Mouse (Mus musculus) heart, embryonic 10.5 days (tissue): ENCODE measurements at regions not wholly inside any gene's neighbourhood (a gene's known extent, or its start where the extent isn't known, plus 50 kb on each side); places are given as distances from the start of the nearest gene placed in this dataset.

Source experiments
- DNase-seq: peaks from one replicate; pipeline ENCODE4 v3.0.0-alpha.2; 2017; ENCODE audit warnings: low spot score
- H3K27ac ChIP-seq: fragments of 300-500 bp; sonication (generic); 2 replicates; pipeline ENCODE4 v1.5.1; 2016; ENCODE audit warnings: mild to moderate bottlenecking
- H3K27me3 ChIP-seq: fragments of 300-500 bp; sonication (generic); 2 replicates; pipeline ENCODE4 v1.6.1; 2016; ENCODE audit warnings: mild to moderate bottlenecking; ENCODE audit not compliant: poor library complexity, insufficient read depth, severe bottlenecking
- H3K36me3 ChIP-seq: fragments of 300-500 bp; sonication (generic); 2 replicates; pipeline ENCODE4 v1.6.1; 2016; ENCODE audit warnings: mild to moderate bottlenecking, moderate library complexity
- H3K4me1 ChIP-seq: fragments of 300-500 bp; sonication (generic); 2 replicates; pipeline ENCODE4 v1.6.1; 2016; ENCODE audit warnings: mild to moderate bottlenecking
- H3K4me3 ChIP-seq: fragments of 300-500 bp; sonication (generic); 2 replicates; pipeline ENCODE4 v1.5.1; 2016; ENCODE audit warnings: mild to moderate bottlenecking, moderate library complexity
- H3K9me3 ChIP-seq: fragments of 300-500 bp; sonication (generic); 2 replicates; pipeline ENCODE4 v1.6.1; 2016; ENCODE audit warnings: mild to moderate bottlenecking, moderate library complexity
- WGBS: fragments of 180-500 bp; shearing (Covaris S2); methylation state at CpG from one replicate; pipeline ENCODE4 v1.1.7; 2016; 5-methylcytosine and 5-hydroxymethylcytosine counted together

DNA sequence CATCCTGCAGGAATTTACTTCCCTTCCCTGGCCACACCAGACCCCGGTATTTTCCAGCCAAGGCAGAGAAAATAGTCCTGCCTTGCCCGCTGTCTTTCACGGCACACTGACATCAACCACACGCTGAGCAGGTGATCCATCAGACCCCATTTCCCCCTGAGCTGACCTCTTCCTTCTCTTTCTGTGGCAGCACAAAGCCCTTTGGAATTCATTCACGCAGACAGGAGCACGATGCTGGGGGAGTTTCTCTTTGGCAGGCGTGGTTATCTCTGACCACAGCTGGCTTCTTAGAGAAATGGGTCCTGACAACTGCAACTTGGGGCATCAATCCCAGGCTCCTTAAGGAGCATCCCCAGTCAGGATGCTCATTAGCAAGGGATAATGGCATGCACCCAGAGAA, 215.2 kb downstream of the Adra2a start:
- Histone ChIP-seq H3K4me3 (no peak overlapping the region), H3K27ac (no peak overlapping the region), H3K9me3 (no peaks in the 10 kb centered on the region), H3K27me3 (0 out of 2 replicates have a peak, but pooled peaks cover 3% of the 10 kb centered on the region), H3K36me3 (no peaks in the 10 kb centered on the region), H3K4me1 (peaks cover 6% of the 10 kb centered on the region; the same call in 1 of the 2 replicates)
- 20% methylated on average over 7 of the region's 7 CpGs for WGBS
- no peak for DNase-seq

DNA sequence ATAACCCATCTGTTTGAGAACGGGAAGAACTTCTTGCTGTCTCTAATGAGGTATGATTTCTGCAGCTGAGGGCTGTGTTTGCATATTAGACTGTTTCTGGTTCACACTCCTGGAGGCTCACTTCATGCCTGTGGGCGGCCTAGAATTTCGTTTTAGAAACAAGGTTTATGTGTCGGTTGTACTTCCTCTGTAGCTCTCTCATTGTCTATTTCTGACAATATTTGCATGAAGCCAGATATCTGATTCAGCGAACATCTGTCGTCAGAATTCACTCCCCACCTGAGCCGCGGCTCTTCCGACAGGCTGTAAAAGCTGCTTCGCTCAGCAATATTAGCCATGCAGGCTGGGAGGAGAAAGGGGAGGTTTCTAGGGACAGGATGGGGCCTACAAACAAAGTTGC, 233.4 kb downstream of the Adra2a start:
- H3K4me1 ChIP-seq = no peaks in the 10 kb centered on the region
- H3K27ac ChIP-seq = no peak overlapping the region
- no peak overlapping the region for H3K4me3 ChIP-seq
- H3K9me3 ChIP-seq = no peaks in the 10 kb centered on the region
- 89% methylated on average over 10 of the region's 10 CpGs for WGBS
- DNase-seq = no peak
- H3K27me3 ChIP-seq = no peaks in the 10 kb centered on the region
- no peaks in the 10 kb centered on the region for H3K36me3 ChIP-seq

DNA sequence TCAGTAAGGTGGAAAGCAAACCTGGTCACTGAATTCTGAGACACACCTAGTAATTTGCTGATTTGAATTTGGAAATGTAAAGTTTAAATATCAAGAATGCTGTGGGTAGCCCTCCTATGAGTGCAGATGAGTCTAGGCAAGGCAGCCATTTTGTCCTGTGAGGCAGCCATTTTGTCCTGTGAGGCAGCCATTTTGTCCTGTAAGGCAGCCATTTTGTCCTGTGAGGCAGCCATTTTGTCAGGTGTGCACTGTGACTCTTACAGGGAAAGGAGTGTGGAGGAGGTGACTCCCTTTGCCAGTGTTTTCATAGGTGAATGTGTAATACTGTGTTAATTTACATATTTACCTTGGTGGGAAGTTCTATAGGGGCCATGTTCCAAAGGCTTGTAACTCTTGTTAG, 241.5 kb downstream of the Adra2a start:
- no peak overlapping the region for H3K4me3 ChIP-seq

DNA sequence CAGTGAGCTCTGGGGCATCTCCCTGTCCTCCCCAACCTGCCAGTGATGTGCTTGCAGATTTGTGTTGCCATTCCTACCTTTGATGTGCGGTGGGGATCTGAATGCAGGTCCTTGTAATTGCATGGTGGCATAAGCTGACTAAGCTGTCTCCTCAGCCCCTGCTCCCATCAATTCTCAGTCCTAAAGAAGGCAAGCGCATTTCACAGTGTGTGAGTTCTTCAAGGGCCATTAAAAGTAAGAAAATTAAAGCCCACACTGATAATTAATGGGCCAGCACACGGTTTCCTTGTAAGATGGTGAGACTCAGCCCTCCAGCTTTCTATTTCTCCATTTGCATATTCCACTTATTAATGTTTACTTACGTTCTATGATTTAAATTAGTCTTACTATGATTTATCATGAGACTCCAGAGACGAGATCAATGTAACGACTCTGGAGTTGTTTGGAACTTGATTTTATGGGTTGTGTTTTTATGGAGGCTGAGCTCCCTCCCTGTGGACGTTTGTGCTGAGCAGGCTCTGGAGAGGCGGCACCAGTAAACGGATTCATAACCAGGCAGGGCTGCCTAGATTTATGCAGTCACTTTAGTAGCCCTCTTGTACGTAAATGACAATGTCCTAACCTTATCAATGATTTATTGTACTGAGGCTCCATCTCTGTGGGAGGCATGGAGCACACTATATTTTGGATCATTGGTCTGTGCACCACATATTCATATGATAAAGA, 253.9 kb downstream of the Adra2a start:
- Histone ChIP-seq H3K4me1 (no peaks in the 10 kb centered on the region), H3K9me3 (no peaks in the 10 kb centered on the region), H3K27me3 (no peaks in the 10 kb centered on the region), H3K36me3 (no peaks in the 10 kb centered on the region), H3K27ac (no peak overlapping the region), H3K4me3 (no peak overlapping the region)
- WGBS = 79% methylated on average over 10 of the region's 10 CpGs
- DNase-seq = no peak

More for the DNA sequence above, 241.5 kb downstream of the Adra2a start:
- Histone ChIP-seq H3K27me3 (no peaks in the 10 kb centered on the region), H3K27ac (no peak overlapping the region), H3K4me1 (no peaks in the 10 kb centered on the region), H3K36me3 (no peaks in the 10 kb centered on the region), H3K9me3 (no peaks in the 10 kb centered on the region; the same call in 1 of the 2 replicates)
- no peak for DNase-seq

DNA sequence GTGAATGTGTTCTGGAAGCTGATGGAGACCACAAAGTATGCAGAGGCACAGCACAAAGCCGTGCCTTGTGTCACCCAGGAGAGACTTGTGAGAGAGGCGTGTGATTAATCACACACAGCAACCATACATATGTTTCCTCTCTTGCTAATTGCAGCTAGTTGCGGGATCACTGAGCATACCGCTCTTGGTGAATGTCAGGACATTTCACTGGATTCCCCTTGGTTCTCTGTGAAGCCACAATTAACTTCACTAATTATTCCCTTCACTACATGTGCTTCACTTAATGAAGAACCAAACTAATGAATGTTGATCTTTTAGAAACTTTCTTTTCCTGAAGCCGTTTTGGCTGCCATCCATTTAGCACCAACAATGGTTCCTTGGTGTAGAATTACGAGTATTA, 267.3 kb downstream of the Adra2a start:
- no peaks in the 10 kb centered on the region for H3K27me3 ChIP-seq
- H3K4me3 ChIP-seq = no peak overlapping the region
- DNase-seq = no peak
- no peaks in the 10 kb centered on the region for H3K36me3 ChIP-seq
- H3K4me1 ChIP-seq = no peaks in the 10 kb centered on the region
- H3K9me3 ChIP-seq = no peaks in the 10 kb centered on the region
- 74% methylated on average over 6 of the region's 6 CpGs for WGBS
- no peak overlapping the region for H3K27ac ChIP-seq

DNA sequence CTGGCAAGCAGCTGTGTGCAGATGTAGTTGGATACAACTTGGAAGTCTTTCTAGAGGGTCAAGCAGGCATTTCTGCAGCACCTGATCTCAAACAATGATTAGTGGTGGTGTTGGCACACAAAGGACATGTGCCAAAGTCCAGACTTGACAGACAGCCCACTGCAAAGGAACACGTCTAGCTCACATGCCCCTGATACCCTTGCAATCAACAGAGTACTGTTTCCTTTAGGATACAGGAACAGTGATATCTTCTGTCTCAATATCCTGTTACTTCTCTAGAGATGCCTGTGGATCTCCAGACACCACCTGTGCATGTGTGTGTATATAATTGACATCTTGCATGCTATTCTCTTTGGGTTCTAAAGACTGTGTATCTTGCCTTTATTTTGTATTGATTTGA, 267.8 kb downstream of the Adra2a start:
- Histone ChIP-seq H3K9me3 (no peaks in the 10 kb centered on the region), H3K27me3 (no peaks in the 10 kb centered on the region), H3K4me1 (no peaks in the 10 kb centered on the region), H3K36me3 (no peaks in the 10 kb centered on the region), H3K27ac (no peak overlapping the region), H3K4me3 (no peak overlapping the region)
- WGBS = 63% methylated on average over 1 of the region's 1 CpGs
- no peak for DNase-seq

DNA sequence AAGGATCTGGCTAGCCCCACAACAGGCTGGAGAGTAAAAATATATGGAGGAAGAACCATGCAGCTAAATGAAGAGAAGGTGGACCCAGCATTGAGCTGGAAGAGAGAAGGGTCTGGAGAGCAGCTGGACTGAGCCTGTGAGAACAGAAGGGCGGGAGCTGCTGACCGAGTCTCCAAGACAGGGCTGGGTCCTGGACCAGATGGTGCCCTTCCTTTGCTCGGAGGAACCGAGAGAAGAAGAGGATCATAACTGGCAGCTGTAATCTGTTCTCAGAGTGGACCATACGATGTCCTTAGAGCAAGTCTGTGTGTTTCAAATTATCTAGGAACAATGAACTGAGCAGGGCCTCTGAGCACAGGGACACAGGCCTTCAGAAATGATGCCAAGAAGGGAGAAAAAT, 279.3 kb downstream of the Adra2a start:
- H3K9me3 ChIP-seq = no peaks in the 10 kb centered on the region
- no peak overlapping the region for H3K4me3 ChIP-seq
- H3K27ac ChIP-seq = no peak overlapping the region
- H3K36me3 ChIP-seq = no peaks in the 10 kb centered on the region
- no peaks in the 10 kb centered on the region for H3K4me1 ChIP-seq
- WGBS = 76% methylated on average over 5 of the region's 5 CpGs
- no peaks in the 10 kb centered on the region for H3K27me3 ChIP-seq
- DNase-seq = no peak

DNA sequence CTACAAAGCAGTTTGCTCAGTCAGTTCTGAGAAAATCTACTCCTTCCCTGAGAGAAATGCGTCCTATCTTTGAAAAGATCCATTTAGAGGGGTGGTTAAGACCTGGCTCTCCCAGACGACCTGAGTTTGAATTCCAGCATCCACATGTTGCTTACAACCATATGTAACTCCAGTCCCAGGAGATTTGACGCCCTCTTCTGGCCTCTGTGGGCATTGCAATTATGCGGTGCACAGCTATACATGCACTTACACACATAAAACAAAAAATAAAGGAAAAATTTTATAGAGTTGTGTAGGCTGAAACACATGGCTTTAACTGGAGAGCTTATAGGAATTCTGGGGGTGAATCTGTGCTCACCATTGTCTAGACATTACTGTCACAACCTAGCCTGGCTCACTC, 281.0 kb downstream of the Adra2a start:
- Histone ChIP-seq H3K9me3 (no peaks in the 10 kb centered on the region), H3K4me1 (no peaks in the 10 kb centered on the region), H3K4me3 (no peak overlapping the region), H3K36me3 (no peaks in the 10 kb centered on the region), H3K27ac (no peak overlapping the region), H3K27me3 (no peaks in the 10 kb centered on the region)
- WGBS = 59% methylated on average over 4 of the region's 4 CpGs
- DNase-seq = no peak

DNA sequence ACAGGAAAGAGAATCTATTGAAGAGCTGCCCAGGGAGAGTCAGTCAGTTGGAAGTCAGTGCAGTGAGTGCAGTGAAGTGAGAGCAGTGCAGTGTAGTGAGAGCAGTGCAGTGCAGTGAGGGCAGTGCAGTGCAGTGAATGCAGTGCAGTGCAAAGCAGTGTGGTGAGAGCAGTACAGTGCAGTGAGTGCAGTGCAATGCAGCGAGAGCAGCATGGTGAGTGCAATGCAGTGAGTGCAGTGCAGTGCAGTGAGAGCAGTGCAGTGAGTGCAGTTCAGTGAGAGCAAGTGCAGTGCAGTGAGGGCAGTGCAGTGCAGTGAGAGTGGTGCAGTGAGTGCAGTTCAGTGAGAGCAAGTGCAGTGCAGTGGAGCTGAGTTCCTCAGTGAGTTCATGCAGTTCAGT, 288.2 kb downstream of the Adra2a start:
- Histone ChIP-seq H3K27me3 (no peaks in the 10 kb centered on the region), H3K27ac (no peak overlapping the region), H3K4me3 (no peak overlapping the region), H3K9me3 (peaks cover 7% of the 10 kb centered on the region), H3K4me1 (no peaks in the 10 kb centered on the region), H3K36me3 (no peaks in the 10 kb centered on the region)
- DNase-seq = no peak
- 85% methylated on average over 1 of the region's 1 CpGs for WGBS

DNA sequence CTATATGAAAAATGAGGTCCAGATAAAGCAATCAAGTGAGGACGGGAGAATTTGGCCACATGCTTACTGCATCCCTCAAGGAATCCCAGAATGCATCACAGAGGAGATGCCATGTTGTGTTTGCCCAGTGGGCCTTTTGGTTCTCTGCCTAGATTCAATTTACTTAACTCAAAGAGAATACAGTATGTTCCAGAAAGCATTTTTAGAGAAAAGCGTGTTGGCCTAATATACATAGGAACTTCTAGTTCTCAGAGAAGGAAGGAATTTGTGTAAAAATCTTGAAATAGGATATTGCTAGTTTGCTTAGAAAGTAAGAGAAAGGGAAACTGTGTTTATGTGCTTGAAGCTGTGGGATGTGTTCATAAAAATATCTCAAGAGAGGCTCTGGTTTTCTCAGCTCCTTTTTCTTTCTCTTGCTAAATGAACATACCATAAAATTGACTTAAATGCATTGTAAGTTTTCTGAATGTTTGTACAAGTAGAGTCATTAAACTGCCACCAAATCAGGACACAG, 296.9 kb downstream of the Adra2a start:
- Histone ChIP-seq H3K9me3 (no peaks in the 10 kb centered on the region), H3K4me3 (no peak overlapping the region), H3K27me3 (no peaks in the 10 kb centered on the region), H3K4me1 (no peaks in the 10 kb centered on the region), H3K27ac (no peak overlapping the region), H3K36me3 (no peaks in the 10 kb centered on the region)
- DNase-seq = no peak
- 86% methylated on average over 2 of the region's 2 CpGs for WGBS

DNA sequence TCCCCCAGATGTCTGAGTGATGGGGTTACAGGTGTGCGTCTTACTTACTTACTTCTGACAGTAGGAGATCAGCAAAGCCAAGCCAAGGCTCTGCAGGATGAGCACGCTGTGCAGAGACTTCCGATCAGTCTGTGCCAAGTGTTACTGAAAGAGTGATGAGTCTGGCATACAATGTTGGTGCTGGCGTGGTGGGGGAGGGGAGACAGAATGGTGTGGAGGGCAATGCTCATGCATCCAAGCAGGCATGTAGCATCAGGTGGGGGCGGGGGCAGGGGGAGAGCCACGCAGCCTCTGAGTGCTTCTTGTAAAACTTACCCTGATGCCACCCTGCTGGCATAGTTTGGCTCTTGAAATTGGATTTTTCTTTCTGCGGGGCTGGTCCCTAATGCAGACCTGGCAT, 315.8 kb downstream of the Adra2a start:
- Histone ChIP-seq H3K27me3 (no peaks in the 10 kb centered on the region), H3K4me1 (no peaks in the 10 kb centered on the region), H3K27ac (no peak overlapping the region), H3K4me3 (no peak overlapping the region), H3K36me3 (no peaks in the 10 kb centered on the region), H3K9me3 (no peaks in the 10 kb centered on the region)
- no peak for DNase-seq
- WGBS = 82% methylated on average over 7 of the region's 7 CpGs

DNA sequence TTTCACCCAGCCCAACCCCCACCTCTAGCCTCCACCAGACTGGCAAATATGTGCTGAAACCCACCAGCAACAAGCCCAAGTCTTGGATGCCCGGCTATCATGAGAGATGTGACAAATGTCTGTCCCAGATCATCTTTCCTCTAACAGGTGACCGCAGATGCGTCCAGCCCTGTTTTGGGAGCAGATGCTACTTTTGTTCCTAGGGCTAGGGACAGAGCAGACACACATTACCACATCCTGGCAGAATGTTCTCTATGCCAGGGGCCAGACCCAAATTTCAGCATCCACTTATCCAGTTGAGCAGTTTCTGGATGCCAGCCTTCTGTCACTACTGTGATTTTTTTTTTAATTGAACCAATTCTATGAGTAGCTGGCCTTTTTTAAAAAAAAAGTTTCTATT, 316.7 kb downstream of the Adra2a start:
- no peak for DNase-seq
- Histone ChIP-seq H3K27me3 (no peaks in the 10 kb centered on the region), H3K4me1 (no peaks in the 10 kb centered on the region), H3K4me3 (no peak overlapping the region), H3K27ac (no peak overlapping the region), H3K9me3 (no peaks in the 10 kb centered on the region), H3K36me3 (no peaks in the 10 kb centered on the region)
- WGBS = 80% methylated on average over 3 of the region's 3 CpGs

DNA sequence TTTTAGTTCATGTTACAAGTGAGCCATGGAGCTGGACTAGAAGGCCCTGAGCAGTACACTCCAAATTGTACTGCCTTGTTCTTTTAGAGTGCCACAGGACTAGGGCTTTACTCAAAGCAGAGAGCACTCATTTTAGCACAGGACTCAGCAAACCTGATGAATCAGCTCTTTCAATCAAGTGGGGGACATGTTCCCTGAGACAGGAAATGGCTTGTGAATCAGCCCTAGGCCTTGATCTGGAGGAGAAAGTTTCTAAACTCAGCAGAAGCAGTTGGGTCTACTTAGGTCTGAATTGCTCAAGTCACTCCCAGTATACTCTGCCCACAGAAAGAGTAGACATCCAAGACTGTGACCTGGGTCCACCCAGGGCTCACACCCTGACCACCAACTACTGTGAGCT, 341.1 kb downstream of the Adra2a start:
- Histone ChIP-seq H3K36me3 (no peaks in the 10 kb centered on the region), H3K9me3 (no peaks in the 10 kb centered on the region), H3K4me1 (no peaks in the 10 kb centered on the region), H3K27me3 (no peaks in the 10 kb centered on the region), H3K27ac (no peak overlapping the region), H3K4me3 (no peak overlapping the region)
- no peak for DNase-seq

DNA sequence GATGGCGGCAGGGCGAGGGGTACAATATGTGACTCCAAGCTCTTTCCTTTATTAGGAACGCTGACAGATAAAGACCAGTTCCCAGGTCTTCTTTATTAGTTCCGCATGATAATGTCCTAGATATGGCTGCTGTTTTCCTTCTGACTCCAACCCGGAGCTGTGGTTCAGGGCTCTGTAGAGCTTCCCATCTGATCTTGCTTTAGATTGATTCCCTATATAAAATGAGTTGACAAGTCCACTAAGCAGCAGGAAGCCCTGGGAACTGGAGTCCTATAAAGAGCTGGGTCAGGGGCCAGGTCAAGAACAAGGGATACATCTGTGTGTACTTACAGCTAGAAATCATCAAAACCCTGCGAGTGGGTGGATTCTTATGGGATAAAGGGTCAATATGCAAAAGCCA, 347.5 kb downstream of the Adra2a start:
- DNase-seq = no peak
- Histone ChIP-seq H3K4me1 (no peaks in the 10 kb centered on the region), H3K27ac (no peak overlapping the region), H3K36me3 (no peaks in the 10 kb centered on the region), H3K9me3 (no peaks in the 10 kb centered on the region), H3K4me3 (no peak overlapping the region), H3K27me3 (no peaks in the 10 kb centered on the region)
- WGBS = 78% methylated on average over 6 of the region's 6 CpGs
